Mouse (Mus musculus) c-Kit-positive CD71-positive TER-119-negative erythroid progenitor cells, embryonic 14.5 days (primary cell): Measurements from ENCODE around the gene Dync1li2.

ENCODE experiments used
- DNase-seq: peaks from one replicate; pipeline ENCODE4 v3.0.0-alpha.2; 2013; ENCODE audit warnings: low read depth

The Dync1li2 gene

GRCm38 (mm10) chr8:104442299-104443124 is at the start of gene Dync1li2:
Gene Dync1li2 (minus strand): TSS chr8:104443047.
- peak; percentile 79 for DNase-seq

- no peak for DNase-seq
Measured at GRCm38 (mm10) chr8:104479091-104479490, 36.2 kb upstream of the Dync1li2 start.

GRCm38 (mm10) chr8:104472465-104472864 is 29.6 kb upstream of the Dync1li2 start:
- no peak for DNase-seq

GRCm38 (mm10) chr8:104467463-104467862 is 24.6 kb upstream of the Dync1li2 start:
- DNase-seq, result no peak

GRCm38 (mm10) chr8:104452177-104452576 is 9.3 kb upstream of the Dync1li2 start:
- DNase-seq, result no peak

- no peak for DNase-seq
Measured at GRCm38 (mm10) chr8:104448796-104449195, 5.9 kb upstream of the Dync1li2 start.

- DNase-seq, result no peak
Measured at GRCm38 (mm10) chr8:104446016-104446415, 3.2 kb upstream of the Dync1li2 start.

GRCm38 (mm10) chr8:104445248-104445647 is 2.4 kb upstream of the Dync1li2 start:
- DNase-seq, result no peak

- no peak for DNase-seq
Measured at GRCm38 (mm10) chr8:104443125-104443679, 355 bp upstream of the Dync1li2 start.

- DNase-seq, result no peak
Measured at GRCm38 (mm10) chr8:104441613-104442012, 1.2 kb downstream of the Dync1li2 start.

GRCm38 (mm10) chr8:104439461-104439860 is 3.4 kb downstream of the Dync1li2 start:
- no peak for DNase-seq

GRCm38 (mm10) chr8:104437494-104438135 is 5.2 kb downstream of the Dync1li2 start:
- no peak for DNase-seq

GRCm38 (mm10) chr8:104436591-104436990 is 6.3 kb downstream of the Dync1li2 start:
- no peak for DNase-seq

- no peak for DNase-seq
Measured at GRCm38 (mm10) chr8:104436038-104436437, 6.8 kb downstream of the Dync1li2 start.

GRCm38 (mm10) chr8:104434826-104435354 is 8.0 kb downstream of the Dync1li2 start:
- no peak for DNase-seq

GRCm38 (mm10) chr8:104434275-104434674 is 8.6 kb downstream of the Dync1li2 start:
- peak; percentile 39 for DNase-seq

- no peak for DNase-seq
Measured at GRCm38 (mm10) chr8:104433191-104433842, 9.5 kb downstream of the Dync1li2 start.

GRCm38 (mm10) chr8:104432656-104433055 is 10.2 kb downstream of the Dync1li2 start:
- DNase-seq, result no peak

GRCm38 (mm10) chr8:104430230-104430629 is 12.6 kb downstream of the Dync1li2 start:
- DNase-seq, result no peak

- DNase-seq, result no peak
Measured at GRCm38 (mm10) chr8:104427703-104428102, 15.1 kb downstream of the Dync1li2 start.

GRCm38 (mm10) chr8:104422313-104422712 is 20.5 kb downstream of the Dync1li2 start:
- no peak for DNase-seq

GRCm38 (mm10) chr8:104416022-104416421 is 26.8 kb downstream of the Dync1li2 start:
- DNase-seq, result no peak
